Mouse (Mus musculus): Measurements from ENCODE around the gene Hspd1. TPM values are rescaled to one million over a fixed set of nuclear protein-coding genes. Genes with fewer than 3 reads are reported as not detected.
"Not testable (repeated sequence)": the region's sequence is repeated elsewhere in the genome, so short reads cannot be mapped to it uniquely, and the experiment has no call there.

The Hspd1 gene
- total RNA-seq, 2 experiments from 2014 or later: 214 to 215 TPM

DNA sequence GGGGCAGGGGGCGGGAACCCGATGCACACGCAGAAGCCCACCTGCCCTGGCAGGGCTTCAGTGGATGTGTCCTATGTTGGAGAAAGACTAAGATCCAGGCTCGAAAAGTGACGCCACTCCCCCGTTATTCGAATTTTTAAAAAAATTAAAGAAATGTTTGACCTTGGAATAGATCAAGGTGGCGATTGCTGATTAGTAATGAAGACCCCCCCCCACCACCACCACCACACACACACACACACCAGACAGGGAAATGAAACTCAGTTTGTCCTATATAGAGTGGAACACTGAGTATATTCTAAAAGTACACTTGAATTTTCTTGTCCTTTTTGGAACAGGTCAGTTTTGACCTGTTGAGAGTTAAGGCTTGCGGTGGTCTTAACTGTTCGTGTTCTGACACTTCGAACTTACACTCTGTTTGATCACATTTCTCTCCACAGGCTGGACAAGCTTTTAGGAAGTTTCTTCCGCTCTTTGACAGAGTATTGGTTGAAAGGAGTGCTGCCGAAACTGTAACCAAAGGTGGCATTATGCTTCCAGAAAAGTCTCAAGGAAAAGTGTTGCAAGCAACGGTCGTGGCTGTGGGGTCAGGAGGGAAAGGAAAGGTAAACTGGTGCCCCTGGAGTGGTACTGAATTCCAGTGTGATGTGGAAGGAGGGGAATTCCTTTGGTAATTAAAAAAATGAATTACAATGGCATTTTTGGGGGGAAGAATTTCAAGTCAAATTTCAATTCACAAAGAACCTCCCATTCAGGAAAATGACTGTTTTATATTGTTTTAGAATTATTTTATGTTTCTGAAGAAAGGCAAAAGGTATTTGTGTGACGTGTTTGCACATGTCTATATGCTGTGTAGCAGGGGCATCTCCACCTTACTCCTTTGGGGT, 811 bp upstream of the Hspd1 start:
- no peak for DNase-seq (ENCODE audit: low spot score in 2 of 2)

DNA sequence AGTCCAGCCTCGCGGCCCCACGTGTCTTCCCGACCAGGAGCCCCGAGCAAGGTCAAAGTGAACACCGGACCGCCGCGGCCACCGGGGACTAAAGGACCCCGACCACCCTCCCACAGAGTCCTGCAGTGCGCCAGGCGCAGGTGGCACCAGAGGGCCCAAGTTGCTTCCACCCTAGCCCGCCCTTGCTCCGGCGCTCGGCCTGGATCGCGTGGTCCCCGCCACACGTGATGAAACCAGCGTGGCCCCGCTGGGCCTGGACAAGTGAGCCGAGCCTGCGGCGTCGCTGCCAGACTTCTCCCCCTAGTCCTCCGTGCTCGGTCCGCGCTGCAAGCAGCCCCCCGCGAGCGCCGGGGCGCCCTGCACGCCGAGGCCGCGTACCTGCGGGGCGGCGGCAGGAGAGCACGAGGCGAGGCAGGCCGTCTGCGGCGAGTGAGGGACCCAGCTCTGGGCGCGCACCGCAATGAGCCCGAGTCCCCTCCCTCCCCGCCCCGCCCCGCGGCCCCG, 590 bp downstream of the Hspd1 start:
- peak in 1 of 2 experiments; percentile 70 for DNase-seq (ENCODE audit: low spot score in 2 of 2)

DNA sequence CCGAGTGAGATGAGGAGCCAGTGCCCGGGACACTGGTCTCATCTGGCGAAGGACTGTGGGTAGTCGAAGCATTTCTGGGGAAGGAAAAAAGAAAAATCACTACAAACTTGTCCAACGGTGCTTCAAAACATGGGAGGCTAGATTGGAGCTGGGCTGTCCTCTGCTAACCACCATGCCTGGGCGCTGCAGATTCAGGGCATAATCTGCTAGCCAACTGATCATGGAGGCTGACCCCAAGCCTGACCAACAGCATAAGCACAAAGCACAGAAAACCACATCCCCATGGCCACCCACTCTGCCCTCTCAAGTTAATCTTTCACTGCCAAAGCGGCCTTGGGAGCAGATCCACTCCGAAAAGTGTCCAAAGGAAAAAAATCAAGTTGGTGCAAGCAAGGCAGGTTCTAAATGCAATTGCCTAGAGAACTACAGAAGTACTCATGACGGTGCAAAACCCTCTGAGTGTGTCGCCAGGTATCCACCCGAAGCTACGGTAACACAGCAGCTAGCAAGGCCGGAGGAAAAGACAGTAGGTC, 1.1 kb downstream of the Hspd1 start:
- DNase-seq (ENCODE audit: low spot score in 2 of 2): peak; percentile 15 to 21

DNA sequence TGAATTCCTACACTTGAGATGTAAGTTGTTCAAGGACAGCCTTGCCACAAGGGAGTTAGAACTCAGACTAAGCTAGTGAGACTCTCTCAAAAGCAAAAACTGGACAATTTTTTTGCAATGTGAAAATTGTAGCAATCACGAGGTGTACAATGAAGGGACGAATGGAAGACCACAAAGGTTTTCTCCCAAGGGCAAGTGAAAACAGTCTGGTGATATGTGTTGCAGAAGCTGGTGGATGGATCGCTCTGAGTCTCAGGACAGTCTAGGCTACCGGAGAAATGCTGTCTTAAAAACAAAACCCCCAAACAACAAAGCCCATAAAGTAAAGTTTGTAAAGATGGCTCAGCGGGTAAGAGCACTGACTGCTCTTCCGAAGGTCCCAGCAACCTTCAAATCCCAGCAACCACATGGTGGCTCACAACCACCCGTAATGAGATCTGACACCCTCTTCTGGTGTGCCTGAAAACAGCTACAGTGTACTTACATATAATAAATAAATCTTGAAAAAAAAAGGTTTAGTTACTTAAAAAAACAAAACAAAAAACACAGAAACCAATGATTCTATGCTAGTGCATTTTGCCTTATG, 2.2 kb downstream of the Hspd1 start:
- DNase-seq (ENCODE audit: low spot score in 2 of 2): no peak

DNA sequence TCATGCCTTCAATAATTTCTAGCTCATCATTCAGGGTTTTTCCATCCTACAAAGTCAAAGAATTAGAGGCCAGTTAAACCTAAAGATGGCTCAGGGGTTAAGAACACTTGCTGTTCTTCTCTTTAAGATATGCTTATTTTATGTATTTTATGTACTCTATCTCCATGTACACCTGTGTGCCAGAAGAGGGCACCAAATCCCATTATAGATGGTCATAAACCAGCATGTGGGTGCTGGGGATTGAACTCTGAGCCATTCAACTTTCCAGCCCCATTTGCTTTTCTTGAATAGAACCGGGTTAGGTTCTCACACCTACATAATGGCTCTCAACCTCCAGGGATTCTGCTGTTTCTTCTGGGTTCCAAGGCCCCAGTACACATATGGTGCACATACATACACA, 5.9 kb downstream of the Hspd1 start:
- no peak for DNase-seq (ENCODE audit: low spot score in 2 of 2)

DNA sequence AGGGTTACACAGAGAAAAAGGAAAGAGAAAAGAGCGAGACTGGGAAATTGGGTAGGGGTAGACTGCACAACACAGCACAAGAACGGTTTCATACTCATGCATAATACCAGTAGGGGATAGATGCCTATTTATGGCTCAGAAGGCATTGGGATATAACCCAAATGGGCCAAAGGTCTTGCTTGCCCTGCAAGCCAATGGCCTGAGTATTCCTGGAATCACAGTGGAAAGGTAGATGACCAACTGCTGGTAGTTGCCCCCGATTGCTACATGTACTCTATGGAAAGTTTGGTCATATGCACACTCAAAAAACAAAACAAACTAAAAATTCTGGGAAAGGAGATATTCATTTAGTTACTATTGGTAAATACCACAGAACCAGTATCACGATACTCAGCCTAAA, 8.4 kb downstream of the Hspd1 start:
- DNase-seq (ENCODE audit: low spot score in 2 of 2): no peak

DNA sequence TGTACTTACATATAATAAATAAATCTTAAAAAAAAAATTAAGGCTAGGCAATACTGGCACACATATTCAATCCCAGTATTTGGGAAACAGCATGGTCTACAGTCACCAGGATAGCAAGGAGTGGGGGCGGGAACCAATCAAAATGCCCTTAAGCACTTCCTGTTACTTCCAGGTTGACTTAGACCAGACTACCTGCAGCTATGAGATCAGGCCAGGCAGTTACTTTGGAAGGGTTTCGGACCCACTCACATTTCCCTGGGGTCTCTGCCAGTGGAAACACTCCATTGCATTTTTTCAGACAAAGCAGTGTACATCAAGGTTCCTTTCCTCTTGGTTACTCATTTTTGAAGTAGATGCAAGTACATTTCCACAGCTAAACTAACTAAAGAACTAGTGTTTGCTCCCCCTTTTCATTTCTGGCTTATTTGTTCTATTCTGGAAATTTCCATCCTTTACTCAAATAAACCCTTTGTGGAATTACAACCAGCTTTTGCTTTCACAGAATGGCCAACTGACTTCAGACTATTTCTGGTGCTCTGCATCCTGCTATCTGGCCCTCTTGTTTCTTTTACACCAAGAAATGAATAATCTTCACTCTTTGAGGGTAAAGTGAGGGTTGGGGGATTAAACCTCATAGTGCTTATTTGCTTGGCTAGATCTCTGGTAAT, 11.1 kb downstream of the Hspd1 start:
- DNase-seq (ENCODE audit: low spot score in 2 of 2): no peak

DNA sequence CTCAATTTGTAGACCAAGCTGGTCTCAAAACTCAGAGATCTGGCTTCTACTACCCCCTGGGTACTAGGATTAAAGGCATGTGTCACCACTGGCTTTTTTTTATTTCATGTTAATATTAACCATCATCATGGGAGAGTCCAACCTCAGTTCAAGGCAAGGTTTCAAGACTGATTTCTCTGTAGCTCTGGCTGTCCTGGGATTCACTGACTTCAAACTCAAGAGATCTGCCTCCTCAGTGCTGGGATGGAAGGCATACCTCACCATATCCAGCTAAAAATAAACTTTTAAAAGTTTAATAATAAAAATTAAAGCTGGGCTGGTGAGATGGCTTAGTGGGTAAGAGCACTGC, 11.7 kb downstream of the Hspd1 start:
- no peak for DNase-seq (ENCODE audit: low spot score in 2 of 2)

DNA sequence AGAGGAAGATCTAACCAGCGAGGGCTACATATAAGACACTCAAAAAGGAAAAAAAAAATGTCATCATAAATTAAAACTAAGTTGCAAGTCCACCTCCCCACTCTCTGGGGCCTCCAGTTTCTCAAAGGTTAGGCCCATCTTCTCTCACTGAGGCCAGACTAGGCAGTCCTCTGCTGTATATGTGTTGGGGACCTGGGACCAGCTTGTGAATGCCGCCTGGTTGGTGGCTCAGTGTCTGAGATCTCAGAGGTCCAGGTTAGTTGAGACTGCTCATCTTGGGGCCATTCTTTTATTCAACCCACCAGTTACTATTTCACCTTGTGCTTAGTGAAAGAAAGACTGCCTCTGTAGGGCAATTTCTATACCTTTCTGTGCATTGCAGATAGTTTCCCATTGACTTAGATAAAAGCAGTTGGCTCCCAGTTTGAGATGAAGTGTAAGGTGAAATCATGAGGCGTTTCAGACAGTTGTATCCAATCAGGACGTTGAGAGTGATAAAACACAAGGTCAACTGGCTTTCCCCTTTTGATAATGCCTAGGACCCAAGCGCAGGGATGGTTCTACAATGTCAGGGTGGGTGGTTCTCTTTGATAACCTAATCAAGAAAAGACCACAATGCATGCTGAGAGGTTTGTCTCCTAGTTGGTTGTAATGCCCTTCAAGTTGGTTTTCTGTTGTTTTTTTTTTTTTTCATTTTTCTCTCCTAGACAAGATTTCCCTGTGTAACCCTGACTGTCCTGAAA, 12.2 kb downstream of the Hspd1 start:
- no peak for DNase-seq (ENCODE audit: low spot score in 2 of 2)

DNA sequence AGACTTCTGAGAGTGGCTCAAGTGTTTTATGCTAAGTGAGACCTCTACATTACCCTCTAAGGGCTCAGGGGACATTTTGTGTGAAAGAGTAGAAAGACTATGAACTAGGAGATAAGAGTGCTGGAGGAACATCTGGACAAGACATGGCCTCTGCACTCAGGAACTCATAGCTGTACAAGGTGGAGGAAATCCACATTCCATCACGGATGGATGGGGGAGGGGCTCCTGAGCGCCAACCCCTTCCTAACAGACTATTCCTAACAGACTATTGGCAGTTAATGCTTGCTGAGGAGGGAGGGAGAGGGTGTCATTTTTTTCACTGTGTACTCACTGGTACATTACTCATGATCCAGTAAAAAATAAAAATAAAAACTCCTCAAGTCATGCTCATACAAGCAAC, 13.3 kb downstream of the Hspd1 start:
- no peak for DNase-seq (ENCODE audit: low spot score in 2 of 2)

DNA sequence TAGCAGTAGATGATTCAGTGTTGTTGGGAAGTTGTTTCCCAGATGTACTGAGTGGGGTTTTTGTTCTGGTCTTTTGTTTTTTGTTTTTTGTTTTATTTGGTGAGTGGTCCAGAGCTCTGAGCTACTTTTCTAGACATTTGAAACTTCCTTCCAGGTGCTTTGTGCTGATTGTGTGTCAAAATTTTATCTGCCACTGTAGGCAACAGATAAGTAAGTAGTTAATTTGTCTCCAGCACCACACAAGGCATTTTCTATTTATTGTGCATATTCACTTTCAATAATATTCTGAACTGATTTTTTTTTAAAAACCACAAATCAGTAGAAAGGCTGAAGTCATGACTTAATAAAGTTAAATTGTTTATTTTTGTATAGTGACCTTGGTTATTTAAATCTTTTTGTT, 15.7 kb downstream of the Hspd1 start:
- not testable (repeated sequence) for DNase-seq (ENCODE audit: low spot score in 2 of 2)

DNA sequence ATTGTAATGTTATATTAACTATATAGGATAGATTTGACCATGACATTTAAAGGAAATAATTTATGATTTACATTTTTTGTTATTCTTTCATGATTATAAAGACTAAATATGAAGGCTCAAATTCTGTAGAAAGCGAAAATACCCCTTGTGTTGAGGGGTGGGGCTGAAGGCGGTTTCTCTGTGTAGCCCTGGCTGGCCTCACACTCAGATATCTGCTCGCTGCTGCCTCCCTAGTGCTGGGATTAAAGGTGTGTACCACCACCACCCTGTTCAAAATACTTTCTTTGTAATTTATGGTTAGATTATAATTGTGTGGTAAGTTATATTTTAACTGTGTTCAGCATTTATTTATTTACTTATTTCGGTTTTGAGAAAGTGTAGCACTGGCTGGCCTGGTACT, 26.3 kb downstream of the Hspd1 start:
- DNase-seq (ENCODE audit: low spot score in 2 of 2): no peak

DNA sequence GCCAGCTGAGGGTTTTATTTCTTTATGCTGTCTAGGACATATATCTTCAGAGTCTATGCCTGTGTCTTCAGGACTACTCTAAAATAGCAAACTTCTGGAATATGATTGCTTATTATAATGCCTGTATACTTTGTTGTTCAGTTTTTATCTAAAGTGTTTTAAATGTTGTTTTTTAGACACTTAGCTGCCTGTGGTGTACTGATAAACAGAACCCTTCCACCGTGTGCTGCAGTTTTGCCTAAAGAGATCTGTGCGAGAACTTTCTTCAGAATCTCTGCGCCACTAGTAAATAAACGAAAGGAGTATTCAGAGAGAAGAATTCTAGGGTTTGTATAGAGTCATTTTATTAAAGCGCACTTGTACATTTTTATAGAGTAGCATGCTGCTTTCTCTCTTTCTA, 26.9 kb downstream of the Hspd1 start:
- no peak for DNase-seq (ENCODE audit: low spot score in 2 of 2)

DNA sequence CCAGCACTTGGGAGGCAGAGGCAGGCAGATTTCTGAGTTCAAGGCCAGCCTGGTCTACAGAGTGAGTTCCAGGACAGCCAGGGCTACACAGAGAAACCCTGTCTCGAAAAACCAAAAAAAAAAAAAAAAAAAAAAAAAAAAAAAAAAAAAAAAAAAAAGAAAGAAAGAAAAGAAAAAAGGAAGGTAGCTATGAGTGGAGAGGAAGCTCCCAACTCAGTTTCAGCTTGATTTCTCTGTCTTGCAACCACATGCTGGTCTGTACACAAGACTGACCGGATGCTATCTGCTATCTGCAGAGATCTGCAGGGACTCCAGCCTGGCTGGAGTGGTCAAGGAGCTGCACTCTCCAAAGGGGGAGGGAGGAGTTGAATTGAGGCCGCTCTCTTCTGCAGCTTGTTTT, 29.7 kb downstream of the Hspd1 start:
- not testable (repeated sequence) for DNase-seq (ENCODE audit: low spot score in 2 of 2)

DNA sequence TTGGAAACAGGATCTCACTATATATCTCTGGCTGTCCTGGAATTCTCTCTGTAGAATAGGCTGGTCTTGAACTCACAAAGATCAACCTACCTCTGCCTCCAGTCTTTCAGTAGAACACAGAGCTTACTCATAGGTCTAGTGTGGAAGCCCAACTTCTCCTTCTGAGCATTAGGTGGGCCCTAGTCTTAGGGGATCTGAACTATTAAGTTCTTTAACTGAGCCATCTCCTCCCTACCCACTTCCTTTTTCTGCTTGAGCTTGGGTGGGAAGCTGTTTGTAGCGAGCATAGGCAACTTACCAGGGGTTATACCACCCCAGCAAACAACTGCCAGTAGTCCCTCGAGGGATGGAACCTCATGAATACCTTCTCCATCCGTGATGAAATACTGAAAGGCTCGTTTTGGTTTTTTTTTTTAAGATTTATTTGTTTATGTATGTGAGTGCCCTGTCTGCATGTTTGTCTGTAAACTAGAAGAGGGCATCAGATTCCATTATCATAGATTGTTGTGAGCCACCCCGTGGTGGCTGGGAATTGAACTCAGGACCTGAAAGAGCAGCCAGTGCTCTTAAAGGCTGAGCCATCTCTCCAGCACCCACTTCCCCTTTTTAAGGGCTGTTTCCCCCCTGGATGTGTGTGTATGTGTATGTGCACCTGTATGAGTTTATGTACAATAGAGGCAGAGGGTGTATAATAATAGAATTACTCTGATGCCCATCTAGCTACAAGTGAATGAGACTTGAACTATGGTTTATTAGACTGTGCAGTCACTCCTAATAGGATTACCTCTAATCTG, 32.5 kb downstream of the Hspd1 start:
- DNase-seq (ENCODE audit: low spot score in 2 of 2): no peak

DNA sequence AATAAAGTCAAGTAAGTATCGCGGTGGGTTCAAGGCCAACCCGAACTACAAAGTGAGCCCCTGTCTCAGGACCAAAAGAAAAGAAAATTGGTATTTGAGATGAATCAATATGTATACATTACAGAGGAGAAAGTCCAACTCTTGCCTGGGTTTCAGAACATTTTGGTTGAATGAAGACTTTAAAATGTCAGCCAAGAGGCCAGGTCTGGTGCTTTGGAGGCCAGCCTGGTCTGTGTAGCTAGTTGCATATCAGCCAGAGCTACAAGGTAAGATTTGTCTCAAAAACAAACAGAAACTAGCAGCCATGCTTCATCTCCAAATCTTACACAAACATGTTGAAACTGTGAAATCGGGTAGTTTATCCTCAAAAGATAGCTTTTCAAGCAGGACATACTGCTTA, 34.4 kb downstream of the Hspd1 start:
- no peak for DNase-seq (ENCODE audit: low spot score in 2 of 2)

DNA sequence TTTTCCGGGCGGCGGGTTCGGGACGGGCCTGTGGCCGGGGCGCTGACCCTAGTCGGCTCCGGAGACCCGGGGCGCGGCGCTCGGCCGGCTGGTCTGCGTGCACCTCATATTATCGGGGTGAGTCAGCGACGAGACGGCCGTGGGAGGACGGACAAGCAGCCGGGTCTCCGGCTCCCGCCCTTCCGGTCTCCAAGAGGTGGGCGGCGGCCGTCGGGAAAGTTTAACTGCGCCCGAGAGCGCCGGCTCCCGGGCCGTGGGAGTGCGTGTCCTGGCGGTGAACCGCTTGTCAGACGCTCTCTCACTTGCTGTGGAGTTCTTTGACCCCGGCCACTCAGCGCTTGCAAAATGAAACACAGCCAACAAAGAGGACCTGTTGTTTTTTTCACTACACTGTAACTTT, 35.0 kb downstream of the Hspd1 start:
- no peak for DNase-seq (ENCODE audit: low spot score in 2 of 2)

DNA sequence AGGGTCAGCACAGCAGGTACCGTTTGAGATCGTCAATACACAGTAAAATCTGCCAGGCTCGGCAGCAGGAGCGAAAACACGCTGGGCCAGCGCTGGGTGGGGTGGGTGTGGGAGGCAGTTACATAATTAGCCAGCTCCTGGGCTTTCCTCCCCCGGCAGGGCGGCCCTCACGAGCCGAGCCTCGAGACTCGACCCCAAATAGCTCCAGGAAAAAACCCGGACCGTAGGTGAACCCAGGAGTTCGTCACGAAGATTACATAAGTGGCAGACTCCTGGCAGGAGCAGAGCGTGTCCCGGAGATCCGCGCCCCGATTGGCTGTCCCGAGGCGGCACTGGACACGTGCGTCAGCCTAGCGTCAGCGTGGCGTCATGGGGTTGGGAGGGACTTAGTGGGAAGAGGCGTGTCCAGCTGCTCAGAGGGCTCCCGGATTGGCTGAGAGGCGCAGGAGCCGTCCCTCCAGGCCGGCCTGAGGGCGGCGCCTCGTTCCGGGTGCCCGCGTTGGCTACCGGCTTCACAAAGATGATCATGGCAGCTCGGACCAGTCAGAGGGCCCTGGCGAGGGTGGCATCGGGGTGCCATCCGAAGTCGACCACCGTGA, 35.6 kb downstream of the Hspd1 start, which contains the start of gene Coq10b:
Gene Coq10b, plus strand, starts transcription at position 416 of the 599 bp plus-strand sequence.
- DNase-seq (ENCODE audit: low spot score in 2 of 2): peak; percentile 97 to 99

DNA sequence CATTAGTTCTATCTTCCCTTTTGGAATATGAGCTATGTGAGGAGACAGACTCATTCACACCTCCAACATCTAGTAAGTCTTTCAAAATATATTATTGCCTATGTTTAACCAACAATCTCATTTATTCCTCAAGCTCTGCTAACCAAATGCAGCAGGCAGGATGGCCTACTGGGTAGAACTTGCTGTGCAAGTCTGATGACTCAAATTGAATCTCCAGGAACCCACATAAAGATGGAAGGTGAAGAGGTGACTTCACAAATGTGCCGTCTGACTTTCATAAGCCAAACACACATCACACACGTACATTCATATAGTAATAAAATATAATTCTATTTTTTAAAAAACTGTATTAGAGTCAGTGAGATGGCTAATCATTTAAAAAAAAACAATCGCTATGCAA, 36.4 kb downstream of the Hspd1 start:
- no peak for DNase-seq (ENCODE audit: low spot score in 2 of 2)

All from layer of hippocampus, postnatal 10 days (tissue).